In genomic region chr11:61104241-61104901, GRCm38 (mm10) we compare ENCODE assay signal across 7 mouse cellular contexts. TPM values are rescaled to one million over a fixed set of nuclear protein-coding genes. Genes with fewer than 3 reads are reported as not detected.
DNase-seq lines count a peak whose midpoint lies in the region; ATAC-seq and TF ChIP-seq lines count a peak whose summit lies in the region.

No protein-coding gene starts in this region.

- WGBS in embryonic facial prominence, embryonic 11.5 days = 20% methylated on average over 20 of the region's 20 CpGs
- 21% methylated on average over 20 of the region's 20 CpGs for WGBS in intestine, postnatal 0 days
- 14% methylated on average over 20 of the region's 20 CpGs for WGBS in midbrain, embryonic 12.5 days

- H3K4me3 ChIP-seq in embryonic facial prominence, embryonic 11.5 days (ENCODE audit: low read depth, low read length) = no peak overlapping the region
- H3K4me3 ChIP-seq in intestine, postnatal 0 days (ENCODE audit: low read depth, low read length) = no peak overlapping the region
- H3K4me3 ChIP-seq in midbrain, embryonic 12.5 days = no peak overlapping the region

- no peak overlapping the region for H3K27ac ChIP-seq in embryonic facial prominence, embryonic 11.5 days (replicated peaks; ENCODE audit: low read depth, low read length)
- H3K27ac ChIP-seq in intestine, postnatal 0 days (ENCODE audit: low read depth, low read length) = no peak overlapping the region
- no peak overlapping the region for H3K27ac ChIP-seq in midbrain, embryonic 12.5 days (replicated peaks)

- H3K36me3 ChIP-seq in embryonic facial prominence, embryonic 11.5 days (replicated peaks; ENCODE audit: control insufficient read depth, insufficient read depth, low read depth, low read length) = no peaks in the 10 kb centered on the region
- H3K36me3 ChIP-seq in intestine, postnatal 0 days (ENCODE audit: control insufficient read depth, insufficient read depth) = no peaks in the 10 kb centered on the region
- no peaks in the 10 kb centered on the region for H3K36me3 ChIP-seq in midbrain, embryonic 12.5 days

- H3K9ac ChIP-seq in embryonic facial prominence, embryonic 11.5 days (replicated peaks; ENCODE audit: low read length) = no peak overlapping the region
- no peak overlapping the region for H3K9ac ChIP-seq in intestine, postnatal 0 days (ENCODE audit: low read depth, low read length)
- no peak overlapping the region for H3K9ac ChIP-seq in midbrain, embryonic 12.5 days (replicated peaks)

- H3K9me3 ChIP-seq in embryonic facial prominence, embryonic 11.5 days (replicated peaks; ENCODE audit: control insufficient read depth, low read length) = no peaks in the 10 kb centered on the region
- H3K9me3 ChIP-seq in intestine, postnatal 0 days (ENCODE audit: control insufficient read depth) = no peaks in the 10 kb centered on the region
- no peaks in the 10 kb centered on the region for H3K9me3 ChIP-seq in midbrain, embryonic 12.5 days

- intact Hi-C loops in left cerebral cortex, postnatal 4 days (cut with DNase I) = loop anchor here (2.0 kb wide), 1 partner anchor 304 kb away; no protein-coding TSS in a partner anchor

- peak; percentile 95 for DNase-seq in adrenal gland, postnatal 14 days
- peak; percentile 96 for DNase-seq in embryonic facial prominence, embryonic 11.5 days (ENCODE audit: low spot score)
- peak; percentile 93 for DNase-seq in left cerebral cortex, postnatal 4 days
- DNase-seq in skeletal muscle tissue, adult 2 months (ENCODE audit: low read depth, low spot score) = peak; percentile 86

- peak; percentile 89; the same call in 1 of the 2 replicates for ATAC-seq in embryonic facial prominence, embryonic 11.5 days (replicated peaks; ENCODE audit: insufficient number of reproducible peaks, low FRiP score, low TSS enrichment, low read depth)
- ATAC-seq in granulocyte monocyte progenitor cell, adult 5-6 weeks (replicated peaks; ENCODE audit: poor library complexity, severe bottlenecking) = peak; percentile 86
- peak; percentile 85 for ATAC-seq in intestine, postnatal 0 days
- peak; percentile 82 for ATAC-seq in midbrain, embryonic 12.5 days (ENCODE audit: low FRiP score, low read depth)

- peak; percentile 100 for TF ChIP-seq CTCF in intestine, postnatal 0 days (IDR thresholded peaks at IDR 0.05; ENCODE audit: low read depth)

- no peaks in the 10 kb centered on the region for H3K4me1 ChIP-seq in embryonic facial prominence, embryonic 11.5 days (ENCODE audit: control insufficient read depth, insufficient read depth, low read length)
- no peaks in the 10 kb centered on the region for H3K4me1 ChIP-seq in intestine, postnatal 0 days (replicated peaks; ENCODE audit: control insufficient read depth, insufficient read depth, low read length)
- peaks cover 10% of the 10 kb centered on the region for H3K4me1 ChIP-seq in midbrain, embryonic 12.5 days

- H3K27me3 ChIP-seq in embryonic facial prominence, embryonic 11.5 days (ENCODE audit: control insufficient read depth, insufficient read depth, low read length) = no peaks in the 10 kb centered on the region
- no peaks in the 10 kb centered on the region for H3K27me3 ChIP-seq in intestine, postnatal 0 days (replicated peaks; ENCODE audit: control insufficient read depth, insufficient read depth, low read length)
- H3K27me3 ChIP-seq in midbrain, embryonic 12.5 days = peaks cover 9% of the 10 kb centered on the region; the same call in 1 of the 2 replicates

- H3K4me2 ChIP-seq in embryonic facial prominence, embryonic 11.5 days (ENCODE audit: low read depth, low read length) = no peak overlapping the region
- H3K4me2 ChIP-seq in intestine, postnatal 0 days (replicated peaks; ENCODE audit: low read depth) = peak overlapping the region; percentile 25; the same call in 1 of the 2 replicates
- peak overlapping the region; percentile 29 for H3K4me2 ChIP-seq in midbrain, embryonic 12.5 days (replicated peaks)

RNA-seq across cellular contexts. Expression of gene Tnfrsf13b, which starts 22.2 kb away (rescaled TPM):
- total RNA-seq in adrenal gland, postnatal 14 days (2021) = 0.85 and 3.9 TPM in 2 replicates
- 0.81 and 1.5 TPM in 2 replicates for polyA plus RNA-seq in embryonic facial prominence, embryonic 11.5 days (2014; fragmentation: Nextera tagmentation; extraction: Ambion mirVana)
- total RNA-seq in granulocyte monocyte progenitor cell, adult 5-6 weeks (2014; fragmentation: Nextera tagmentation) = 31.7 and 41.3 TPM in 2 replicates
- 55.8 and 121 TPM in 2 replicates for total RNA-seq in granulocyte monocyte progenitor cell, adult 5-6 weeks (2017)
- 1.8 and 2.3 TPM in 2 replicates for polyA plus RNA-seq in intestine, postnatal 0 days (2015; fragmentation: Nextera tagmentation; extraction: Ambion mirVana)
- 1 to 10 TPM in 1 of 2 experiments, under 1 TPM in 1; 0.70 to 1.1 TPM for total RNA-seq in left cerebral cortex, postnatal 4 days (2021)
- polyA plus RNA-seq in midbrain, embryonic 12.5 days (2016; fragmentation: Nextera tagmentation; extraction: Ambion mirVana) = 0.68 and 1.6 TPM in 2 replicates
